Mouse (Mus musculus) lung, postnatal 0 days (tissue): ENCODE measurements at regions not wholly inside any gene's neighbourhood (a gene's known extent, or its start where the extent isn't known, plus 50 kb on each side); places are given as distances from the start of the nearest gene placed in this dataset.

Experiments used
- ATAC-seq: fragments of 200-750 bp; cut with Nextera tagmentation; 2 replicates; pipeline ENCODE4 v1.8.0; 2017; ENCODE audit warnings: moderate library complexity
- DNase-seq: peaks from one replicate; pipeline ENCODE4 v3.0.0-alpha.2; 2016; ENCODE audit warnings: low spot score
- H3K27ac ChIP-seq: fragments of 300-500 bp; sonication (generic); 2 replicates; pipeline ENCODE4 v1.5.1; 2014; ENCODE audit warnings: antibody characterized with exemption, mild to moderate bottlenecking, low read length, mixed read lengths
- H3K27me3 ChIP-seq: fragments of 300-500 bp; sonication (generic); replicated peaks from 2 replicates; pipeline ENCODE4 v1.6.1; 2014; ENCODE audit warnings: low read length, mixed read lengths; ENCODE audit not compliant: insufficient read depth
- H3K36me3 ChIP-seq: fragments of 300-500 bp; sonication (generic); 2 replicates; pipeline ENCODE4 v1.6.1; 2014; ENCODE audit warnings: low read length, mixed read lengths; ENCODE audit not compliant: insufficient read depth
- H3K4me1 ChIP-seq: fragments of 300-500 bp; sonication (generic); 2 replicates; pipeline ENCODE4 v1.6.1; 2014; ENCODE audit warnings: antibody characterized with exemption, low read depth, low read length, mixed read lengths; ENCODE audit not compliant: insufficient read depth
- H3K4me2 ChIP-seq: fragments of 300-500 bp; sonication (generic); replicated peaks from 2 replicates; pipeline ENCODE4 v1.6.1; 2014; ENCODE audit warnings: low read depth, mild to moderate bottlenecking, low read length, moderate library complexity, mixed read lengths
- H3K4me3 ChIP-seq: fragments of 300-500 bp; sonication (generic); 2 replicates; pipeline ENCODE4 v1.5.1; 2014; ENCODE audit warnings: low read depth, low read length
- H3K9ac ChIP-seq: fragments of 300-500 bp; sonication (generic); replicated peaks from 2 replicates; pipeline ENCODE4 v1.6.1; 2014; ENCODE audit warnings: low read depth, mild to moderate bottlenecking
- H3K9me3 ChIP-seq: fragments of 300-500 bp; sonication (generic); 2 replicates; pipeline ENCODE4 v1.6.1; 2016; ENCODE audit warnings: low read length, mixed read lengths
- CTCF ChIP-seq: IDR thresholded peaks from 2 replicates; pipeline ENCODE4 v1.5.1; 2016; ENCODE audit warnings: antibody characterized with exemption, mild to moderate bottlenecking
- EP300 ChIP-seq: IDR thresholded peaks from 2 replicates; pipeline ENCODE4 v1.6.1; 2016; ENCODE audit warnings: antibody characterized with exemption, mild to moderate bottlenecking, control low read depth
- WGBS: fragments of 180-500 bp; shearing (Covaris S2); extraction: QIAGEN DNeasy Blood & Tissue Kit; methylation state at CpG from one replicate; pipeline ENCODE4 v1.1.7; 2014; 5-methylcytosine and 5-hydroxymethylcytosine counted together

- no peak overlapping the region for H3K4me2 ChIP-seq
- H3K9ac ChIP-seq: no peak overlapping the region
- H3K36me3 ChIP-seq: no peaks in the 10 kb centered on the region
- no peak overlapping the region for H3K27ac ChIP-seq
- no peak for ATAC-seq
- TF ChIP-seq EP300 (no peak), CTCF (peak; percentile 85)
- 26% methylated on average over 8 of the region's 8 CpGs for WGBS
- no peaks in the 10 kb centered on the region for H3K27me3 ChIP-seq
- H3K4me1 ChIP-seq: no peaks in the 10 kb centered on the region
- H3K9me3 ChIP-seq: no peaks in the 10 kb centered on the region
- H3K4me3 ChIP-seq: no peak overlapping the region
- peak; percentile 76 for DNase-seq
Observed at GRCm38 (mm10) chr13:52253138-52253537, 277.9 kb downstream of the Diras2 start.

GRCm38 (mm10) chr13:52254185-52254584 lies 276.9 kb downstream of the Diras2 start:
- Histone ChIP-seq H3K9me3 (no peaks in the 10 kb centered on the region), H3K4me3 (no peak overlapping the region), H3K9ac (no peak overlapping the region), H3K4me2 (no peak overlapping the region), H3K36me3 (no peaks in the 10 kb centered on the region), H3K27ac (no peak overlapping the region), H3K4me1 (no peaks in the 10 kb centered on the region), H3K27me3 (no peaks in the 10 kb centered on the region)
- ATAC-seq: no peak
- no peak for TF ChIP-seq EP300
- TF ChIP-seq CTCF: peak; percentile 70
- WGBS: 16% methylated on average over 9 of the region's 9 CpGs
- DNase-seq: peak; percentile 66

GRCm38 (mm10) chr13:52255697-52256096 lies 275.4 kb downstream of the Diras2 start:
- DNase-seq (no peak), ATAC-seq (no peak)
- no peaks in the 10 kb centered on the region for H3K27me3 ChIP-seq
- 66% methylated on average over 5 of the region's 5 CpGs for WGBS
- no peak overlapping the region for H3K4me2 ChIP-seq
- no peaks in the 10 kb centered on the region for H3K9me3 ChIP-seq
- H3K36me3 ChIP-seq: no peaks in the 10 kb centered on the region
- no peak overlapping the region for H3K4me3 ChIP-seq
- TF ChIP-seq CTCF (peak; percentile 55), EP300 (no peak)
- H3K9ac ChIP-seq: no peak overlapping the region
- H3K27ac ChIP-seq: no peak overlapping the region
- no peaks in the 10 kb centered on the region for H3K4me1 ChIP-seq

GRCm38 (mm10) chr13:52258373-52258772 lies 272.7 kb downstream of the Diras2 start:
- Histone ChIP-seq H3K9ac (no peak overlapping the region), H3K4me3 (no peak overlapping the region), H3K4me2 (no peak overlapping the region), H3K27ac (no peak overlapping the region), H3K27me3 (no peaks in the 10 kb centered on the region), H3K4me1 (no peaks in the 10 kb centered on the region), H3K9me3 (no peaks in the 10 kb centered on the region), H3K36me3 (no peaks in the 10 kb centered on the region)
- WGBS: 59% methylated on average over 8 of the region's 8 CpGs
- TF ChIP-seq CTCF (no peak), EP300 (no peak)
- no peak for DNase-seq
- no peak for ATAC-seq

- WGBS: 88% methylated on average over 14 of the region's 14 CpGs
- no peak overlapping the region for H3K27ac ChIP-seq
- H3K9me3 ChIP-seq: no peaks in the 10 kb centered on the region
- H3K36me3 ChIP-seq: no peaks in the 10 kb centered on the region
- no peak for TF ChIP-seq EP300
- no peak for TF ChIP-seq CTCF
- no peaks in the 10 kb centered on the region for H3K4me1 ChIP-seq
- H3K27me3 ChIP-seq: no peaks in the 10 kb centered on the region
- DNase-seq (no peak), ATAC-seq (no peak)
- no peak overlapping the region for H3K9ac ChIP-seq
- no peak overlapping the region for H3K4me3 ChIP-seq
- no peak overlapping the region for H3K4me2 ChIP-seq
Observed at GRCm38 (mm10) chr13:52262949-52263550, 268.0 kb downstream of the Diras2 start.

GRCm38 (mm10) chr13:52268279-52268678 lies 262.8 kb downstream of the Diras2 start:
- TF ChIP-seq CTCF (no peak), EP300 (no peak)
- DNase-seq (peak; percentile 12), ATAC-seq (no peak)
- no peak overlapping the region for H3K27ac ChIP-seq
- no peaks in the 10 kb centered on the region for H3K36me3 ChIP-seq
- H3K27me3 ChIP-seq: no peaks in the 10 kb centered on the region
- no peak overlapping the region for H3K9ac ChIP-seq
- H3K9me3 ChIP-seq: no peaks in the 10 kb centered on the region
- H3K4me3 ChIP-seq: no peak overlapping the region
- no peaks in the 10 kb centered on the region for H3K4me1 ChIP-seq
- no peak overlapping the region for H3K4me2 ChIP-seq
- 40% methylated on average over 6 of the region's 6 CpGs for WGBS
